Mouse (Mus musculus): ENCODE measurements at regions not wholly inside any gene's neighbourhood (a gene's known extent, or its start where the extent isn't known, plus 50 kb on each side); places are given as distances from the start of the nearest gene placed in this dataset.

GRCm38 (mm10) chr15:13635346-13635940 is 462.0 kb upstream of the Cdh6 start:
- H3K27me3 ChIP-seq (ENCODE audit: control insufficient read depth, insufficient read depth, low read length): no peaks in the 10 kb centered on the region
- no peak overlapping the region for H3K9ac ChIP-seq (ENCODE audit: low read length)
- H3K4me1 ChIP-seq (ENCODE audit: control insufficient read depth, insufficient read depth, low read length): no peaks in the 10 kb centered on the region
- ATAC-seq (ENCODE audit: insufficient read depth, low FRiP score, low TSS enrichment) (no peak), DNase-seq (ENCODE audit: low spot score) (no peak)
- H3K4me2 ChIP-seq (ENCODE audit: low read depth): no peak overlapping the region
- no peak overlapping the region for H3K27ac ChIP-seq (ENCODE audit: low read depth, low read length)
- no peak overlapping the region for H3K4me3 ChIP-seq (ENCODE audit: low read depth, low read length)
- H3K36me3 ChIP-seq (ENCODE audit: control insufficient read depth, insufficient read depth, low read length): no peaks in the 10 kb centered on the region
- WGBS: 91% methylated on average over 2 of the region's 2 CpGs
- H3K9me3 ChIP-seq (ENCODE audit: control insufficient read depth, low read length): no peaks in the 10 kb centered on the region

GRCm38 (mm10) chr15:13602133-13602532 is 428.7 kb upstream of the Cdh6 start:
- no peaks in the 10 kb centered on the region for H3K27me3 ChIP-seq (ENCODE audit: control insufficient read depth, insufficient read depth, low read length)
- no peaks in the 10 kb centered on the region for H3K36me3 ChIP-seq (ENCODE audit: control insufficient read depth, insufficient read depth, low read length)
- no peak overlapping the region for H3K27ac ChIP-seq (ENCODE audit: low read depth, low read length)
- H3K9ac ChIP-seq (ENCODE audit: low read length): no peak overlapping the region
- 85% methylated on average over 1 of the region's 1 CpGs for WGBS
- H3K4me1 ChIP-seq (ENCODE audit: control insufficient read depth, insufficient read depth, low read length): no peaks in the 10 kb centered on the region
- DNase-seq (ENCODE audit: low spot score) (no peak), ATAC-seq (ENCODE audit: insufficient read depth, low FRiP score, low TSS enrichment) (no peak)
- H3K4me3 ChIP-seq (ENCODE audit: low read depth, low read length): no peak overlapping the region
- H3K9me3 ChIP-seq (ENCODE audit: control insufficient read depth, low read length): no peaks in the 10 kb centered on the region
- no peak overlapping the region for H3K4me2 ChIP-seq (ENCODE audit: low read depth)

GRCm38 (mm10) chr15:13597856-13598255 is 424.4 kb upstream of the Cdh6 start:
- no peaks in the 10 kb centered on the region for H3K4me1 ChIP-seq (ENCODE audit: control insufficient read depth, insufficient read depth, low read length)
- H3K36me3 ChIP-seq (ENCODE audit: control insufficient read depth, insufficient read depth, low read length): no peaks in the 10 kb centered on the region
- no peak overlapping the region for H3K27ac ChIP-seq (ENCODE audit: low read depth, low read length)
- DNase-seq (ENCODE audit: low spot score) (no peak), ATAC-seq (ENCODE audit: insufficient read depth, low FRiP score, low TSS enrichment) (no peak)
- no peaks in the 10 kb centered on the region for H3K9me3 ChIP-seq (ENCODE audit: control insufficient read depth, low read length)
- no peaks in the 10 kb centered on the region for H3K27me3 ChIP-seq (ENCODE audit: control insufficient read depth, insufficient read depth, low read length)
- H3K4me3 ChIP-seq (ENCODE audit: low read depth, low read length): no peak overlapping the region
- H3K9ac ChIP-seq (ENCODE audit: low read length): no peak overlapping the region
- WGBS: 68% methylated on average over 2 of the region's 2 CpGs
- H3K4me2 ChIP-seq (ENCODE audit: low read depth): no peak overlapping the region

GRCm38 (mm10) chr15:13593823-13594222 is 420.3 kb upstream of the Cdh6 start:
- no peak overlapping the region for H3K27ac ChIP-seq (ENCODE audit: low read depth, low read length)
- H3K4me2 ChIP-seq (ENCODE audit: low read depth): no peak overlapping the region
- no peak overlapping the region for H3K9ac ChIP-seq (ENCODE audit: low read length)
- no peak for ATAC-seq (ENCODE audit: insufficient read depth, low FRiP score, low TSS enrichment)
- H3K4me3 ChIP-seq (ENCODE audit: low read depth, low read length): no peak overlapping the region
- no peaks in the 10 kb centered on the region for H3K4me1 ChIP-seq (ENCODE audit: control insufficient read depth, insufficient read depth, low read length)
- no peaks in the 10 kb centered on the region for H3K9me3 ChIP-seq (ENCODE audit: control insufficient read depth, low read length)
- WGBS: 79% methylated on average over 5 of the region's 5 CpGs
- no peaks in the 10 kb centered on the region for H3K36me3 ChIP-seq (ENCODE audit: control insufficient read depth, insufficient read depth, low read length)
- DNase-seq (ENCODE audit: low spot score): no peak
- H3K27me3 ChIP-seq (ENCODE audit: control insufficient read depth, insufficient read depth, low read length): no peaks in the 10 kb centered on the region

- no peak overlapping the region for H3K27ac ChIP-seq (ENCODE audit: low read depth, low read length)
- no peaks in the 10 kb centered on the region for H3K4me1 ChIP-seq (ENCODE audit: control insufficient read depth, insufficient read depth, low read length)
- H3K9me3 ChIP-seq (ENCODE audit: control insufficient read depth, low read length): no peaks in the 10 kb centered on the region
- ATAC-seq (ENCODE audit: insufficient read depth, low FRiP score, low TSS enrichment) (no peak), DNase-seq (ENCODE audit: low spot score) (no peak)
- H3K36me3 ChIP-seq (ENCODE audit: control insufficient read depth, insufficient read depth, low read length): no peaks in the 10 kb centered on the region
- H3K27me3 ChIP-seq (ENCODE audit: control insufficient read depth, insufficient read depth, low read length): no peaks in the 10 kb centered on the region
- no peak overlapping the region for H3K4me2 ChIP-seq (ENCODE audit: low read depth)
- 59% methylated on average over 5 of the region's 5 CpGs for WGBS
- H3K4me3 ChIP-seq (ENCODE audit: low read depth, low read length): no peak overlapping the region
- H3K9ac ChIP-seq (ENCODE audit: low read length): no peak overlapping the region
Observed at GRCm38 (mm10) chr15:13590864-13591263, 417.4 kb upstream of the Cdh6 start.

GRCm38 (mm10) chr15:13583300-13583699 is 409.8 kb upstream of the Cdh6 start:
- Histone ChIP-seq H3K36me3 (ENCODE audit: control insufficient read depth, insufficient read depth, low read length) (no peaks in the 10 kb centered on the region), H3K4me2 (ENCODE audit: low read depth) (no peak overlapping the region), H3K27me3 (ENCODE audit: control insufficient read depth, insufficient read depth, low read length) (no peaks in the 10 kb centered on the region), H3K9ac (ENCODE audit: low read length) (no peak overlapping the region), H3K4me1 (ENCODE audit: control insufficient read depth, insufficient read depth, low read length) (no peaks in the 10 kb centered on the region), H3K4me3 (ENCODE audit: low read depth, low read length) (no peak overlapping the region), H3K27ac (ENCODE audit: low read depth, low read length) (no peak overlapping the region), H3K9me3 (ENCODE audit: control insufficient read depth, low read length) (no peaks in the 10 kb centered on the region)
- ATAC-seq (ENCODE audit: insufficient read depth, low FRiP score, low TSS enrichment): no peak
- no peak for DNase-seq (ENCODE audit: low spot score)
- 58% methylated on average over 4 of the region's 4 CpGs for WGBS

GRCm38 (mm10) chr15:13582134-13582533 is 408.7 kb upstream of the Cdh6 start:
- 90% methylated on average over 3 of the region's 3 CpGs for WGBS
- no peaks in the 10 kb centered on the region for H3K4me1 ChIP-seq (ENCODE audit: control insufficient read depth, insufficient read depth, low read length)
- ATAC-seq (ENCODE audit: insufficient read depth, low FRiP score, low TSS enrichment): no peak

GRCm38 (mm10) chr15:13573621-13574020 is 400.1 kb upstream of the Cdh6 start:
- 86% methylated on average over 3 of the region's 3 CpGs for WGBS
- DNase-seq (ENCODE audit: low spot score): no peak
- no peaks in the 10 kb centered on the region for H3K4me1 ChIP-seq (ENCODE audit: control insufficient read depth, insufficient read depth, low read length)

More at GRCm38 (mm10) chr15:13582134-13582533, 408.7 kb upstream of the Cdh6 start:
- no peak overlapping the region for H3K4me2 ChIP-seq (ENCODE audit: low read depth)
- DNase-seq (ENCODE audit: low spot score): no peak
- no peaks in the 10 kb centered on the region for H3K9me3 ChIP-seq (ENCODE audit: control insufficient read depth, low read length)
- H3K9ac ChIP-seq (ENCODE audit: low read length): no peak overlapping the region
- H3K27ac ChIP-seq (ENCODE audit: low read depth, low read length): no peak overlapping the region
- H3K36me3 ChIP-seq (ENCODE audit: control insufficient read depth, insufficient read depth, low read length): no peaks in the 10 kb centered on the region
- H3K4me3 ChIP-seq (ENCODE audit: low read depth, low read length): no peak overlapping the region
- no peaks in the 10 kb centered on the region for H3K27me3 ChIP-seq (ENCODE audit: control insufficient read depth, insufficient read depth, low read length)

GRCm38 (mm10) chr15:13560920-13561319 is 387.4 kb upstream of the Cdh6 start:
- DNase-seq (ENCODE audit: low spot score) (no peak), ATAC-seq (ENCODE audit: insufficient read depth, low FRiP score, low TSS enrichment) (no peak)
- H3K4me1 ChIP-seq (ENCODE audit: control insufficient read depth, insufficient read depth, low read length): no peaks in the 10 kb centered on the region
- H3K4me3 ChIP-seq (ENCODE audit: low read depth, low read length): no peak overlapping the region
- no peaks in the 10 kb centered on the region for H3K27me3 ChIP-seq (ENCODE audit: control insufficient read depth, insufficient read depth, low read length)
- no peaks in the 10 kb centered on the region for H3K36me3 ChIP-seq (ENCODE audit: control insufficient read depth, insufficient read depth, low read length)
- no peaks in the 10 kb centered on the region for H3K9me3 ChIP-seq (ENCODE audit: control insufficient read depth, low read length)
- no peak overlapping the region for H3K4me2 ChIP-seq (ENCODE audit: low read depth)
- H3K27ac ChIP-seq (ENCODE audit: low read depth, low read length): no peak overlapping the region
- H3K9ac ChIP-seq (ENCODE audit: low read length): no peak overlapping the region

More at GRCm38 (mm10) chr15:13573621-13574020, 400.1 kb upstream of the Cdh6 start:
- H3K4me2 ChIP-seq (ENCODE audit: low read depth): no peak overlapping the region
- H3K36me3 ChIP-seq (ENCODE audit: control insufficient read depth, insufficient read depth, low read length): no peaks in the 10 kb centered on the region
- no peaks in the 10 kb centered on the region for H3K9me3 ChIP-seq (ENCODE audit: control insufficient read depth, low read length)
- no peak for ATAC-seq (ENCODE audit: insufficient read depth, low FRiP score, low TSS enrichment)
- no peaks in the 10 kb centered on the region for H3K27me3 ChIP-seq (ENCODE audit: control insufficient read depth, insufficient read depth, low read length)
- H3K9ac ChIP-seq (ENCODE audit: low read length): no peak overlapping the region
- H3K4me3 ChIP-seq (ENCODE audit: low read depth, low read length): no peak overlapping the region
- no peak overlapping the region for H3K27ac ChIP-seq (ENCODE audit: low read depth, low read length)
